Mouse (Mus musculus): ENCODE data around the gene Rundc3a.
"Not testable (repeated sequence)": the region's sequence is repeated elsewhere in the genome, so short reads cannot be mapped to it uniquely, and the experiment has no call there.

Gene Rundc3a

DNA sequence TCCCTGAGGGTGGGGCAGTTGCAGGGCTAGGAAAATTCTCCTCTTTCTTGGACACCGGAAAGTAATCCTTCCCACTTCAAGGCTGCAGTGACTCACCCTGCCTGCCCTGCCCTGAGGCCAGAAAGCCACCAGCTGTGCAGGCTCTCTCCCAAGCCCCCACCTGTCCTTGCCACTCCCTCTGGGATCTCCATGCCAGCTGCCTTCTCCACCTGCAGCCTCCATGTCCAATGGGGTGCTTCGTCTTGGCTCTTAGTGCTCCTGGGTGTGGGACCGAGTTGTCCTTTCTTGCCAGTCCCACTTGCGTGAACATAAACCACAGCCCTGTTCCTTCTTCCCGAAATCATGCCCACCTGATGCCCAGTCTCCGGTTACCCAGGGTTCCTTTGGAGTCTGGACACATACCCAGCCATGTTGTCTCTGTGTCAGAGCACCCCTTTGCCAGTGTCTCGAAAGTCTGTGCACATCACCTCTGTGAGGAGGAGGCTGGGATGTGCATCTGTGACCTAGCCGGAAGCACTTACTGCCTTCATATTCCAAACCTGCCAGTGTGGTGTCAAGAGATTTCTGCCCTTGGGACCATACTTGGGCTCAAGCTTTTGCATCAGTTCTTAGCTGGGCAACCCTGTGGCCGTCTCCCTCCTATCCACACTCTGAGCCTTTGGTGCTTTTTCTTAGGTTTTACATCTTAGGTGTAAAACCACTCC is 1.4 kb downstream of the Rundc3a start:
- DNase-seq: no peak

DNA sequence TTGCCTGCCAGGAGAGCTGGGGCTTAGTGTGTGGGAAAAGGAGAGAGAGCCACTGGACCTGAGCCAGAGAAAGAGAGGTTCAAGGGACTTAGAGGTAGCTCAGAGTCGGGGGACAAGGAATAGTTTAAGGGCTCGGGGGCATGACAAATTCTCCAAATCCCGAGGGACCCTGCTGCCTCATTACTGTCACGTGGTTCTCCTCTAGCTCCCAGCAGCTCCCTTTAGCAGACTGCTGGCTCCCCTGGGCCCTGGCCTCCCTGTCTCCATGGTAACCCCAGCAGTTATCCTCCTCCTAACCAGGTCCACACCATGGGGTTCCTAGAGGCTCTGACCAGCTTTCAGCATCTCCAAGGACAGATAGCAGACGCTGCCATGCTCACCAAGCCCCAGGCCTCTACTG is 2.0 kb downstream of the Rundc3a start:
- DNase-seq: no peak

DNA sequence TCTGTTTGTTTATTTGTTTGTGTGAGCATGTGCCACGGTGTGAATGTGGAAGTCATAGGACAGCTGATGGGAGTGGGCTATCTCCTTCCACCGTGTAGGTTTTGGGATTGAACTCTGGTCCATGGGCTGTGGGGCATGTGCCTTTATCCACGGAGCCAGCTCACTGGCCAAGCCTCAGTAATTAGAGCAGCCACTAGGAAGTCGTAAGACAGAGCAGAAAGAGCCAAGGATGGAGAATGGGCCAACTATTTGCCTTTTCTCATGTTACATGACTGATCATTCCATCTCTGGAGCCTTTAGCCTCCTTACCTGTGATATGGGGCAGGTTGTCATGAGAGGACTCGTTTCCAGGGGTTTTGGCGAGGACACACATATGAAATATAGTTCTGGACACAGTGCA is 3.1 kb downstream of the Rundc3a start:
- no peak for DNase-seq

DNA sequence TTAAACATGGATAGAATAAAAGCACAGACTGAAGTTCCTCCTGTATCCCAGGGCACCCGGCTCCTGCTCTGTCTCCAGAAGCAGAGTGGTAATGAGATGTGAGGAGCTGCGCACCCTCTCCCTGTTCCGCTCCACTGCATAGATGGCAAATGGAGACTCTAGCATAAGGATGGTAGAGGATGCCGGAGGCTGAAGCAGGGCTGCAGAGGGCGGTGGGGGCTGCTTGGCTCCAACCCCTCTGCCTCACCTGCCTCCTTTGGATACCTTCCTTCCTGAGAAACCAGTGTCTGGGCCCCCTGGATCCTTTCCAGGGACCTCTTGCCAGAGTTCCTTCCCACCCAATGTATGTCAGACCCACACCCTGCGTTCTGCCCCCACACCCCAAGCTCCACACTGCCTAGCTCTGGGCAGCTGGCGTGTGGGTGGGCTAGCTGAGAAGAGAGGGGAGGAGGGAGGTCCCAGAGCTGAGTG is 3.5 kb downstream of the Rundc3a start:
- no peak for DNase-seq

DNA sequence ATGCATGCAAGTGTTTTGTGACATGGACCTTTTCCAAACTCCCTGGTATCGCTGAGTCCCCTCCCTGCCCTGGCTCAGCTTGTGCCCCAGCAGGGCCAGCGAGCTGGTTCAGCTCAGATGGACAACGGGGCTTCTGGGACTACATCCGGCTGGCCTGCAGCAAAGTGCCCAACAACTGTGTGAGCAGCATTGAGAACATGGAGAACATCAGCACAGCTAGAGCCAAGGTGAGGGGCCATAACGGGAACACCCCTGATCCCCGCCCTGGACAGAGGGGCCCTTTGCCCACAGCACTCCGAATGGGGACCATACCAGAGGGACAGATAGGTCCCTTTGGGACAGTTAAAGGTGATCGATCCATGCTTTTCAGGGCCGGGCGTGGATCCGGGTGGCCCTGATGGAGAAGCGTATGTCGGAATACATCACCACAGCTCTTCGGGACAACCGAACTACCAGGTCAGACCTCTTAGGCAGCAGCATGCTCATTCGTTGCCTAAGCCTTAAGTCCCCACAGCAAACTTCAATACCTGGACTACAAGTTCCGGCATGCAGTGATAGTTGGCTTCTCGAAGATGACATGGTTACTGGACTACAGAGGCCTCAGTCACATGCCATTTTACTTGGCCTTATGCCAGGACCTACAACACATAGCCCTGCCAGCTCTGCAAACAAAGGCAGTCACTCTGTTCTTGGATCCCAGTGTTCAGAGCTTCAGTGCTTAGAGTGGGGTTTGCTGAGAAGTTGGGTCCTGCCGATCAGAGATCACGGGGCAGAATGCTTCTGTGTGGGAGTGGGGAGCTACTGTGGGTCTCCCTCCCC is 5.0 kb downstream of the Rundc3a start:
- no peak for DNase-seq

DNA sequence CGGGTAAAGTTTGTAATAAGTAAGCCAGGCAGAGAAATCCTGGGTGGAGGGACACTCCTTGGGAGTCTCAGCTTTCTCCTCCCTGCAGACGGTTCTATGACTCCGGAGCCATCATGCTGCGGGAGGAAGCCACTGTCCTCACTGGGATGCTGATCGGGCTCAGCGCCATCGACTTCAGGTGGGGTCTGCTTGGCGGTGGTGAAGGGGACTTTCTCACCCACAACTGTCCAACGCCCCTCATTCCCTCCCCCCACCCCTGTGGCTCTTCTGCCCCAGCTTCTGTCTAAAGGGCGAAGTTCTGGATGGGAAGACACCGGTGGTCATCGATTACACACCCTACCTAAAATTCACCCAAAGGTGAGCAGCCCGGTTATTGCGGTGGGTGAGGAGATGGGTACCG is 5.9 kb downstream of the Rundc3a start:
- DNase-seq: no peak

DNA sequence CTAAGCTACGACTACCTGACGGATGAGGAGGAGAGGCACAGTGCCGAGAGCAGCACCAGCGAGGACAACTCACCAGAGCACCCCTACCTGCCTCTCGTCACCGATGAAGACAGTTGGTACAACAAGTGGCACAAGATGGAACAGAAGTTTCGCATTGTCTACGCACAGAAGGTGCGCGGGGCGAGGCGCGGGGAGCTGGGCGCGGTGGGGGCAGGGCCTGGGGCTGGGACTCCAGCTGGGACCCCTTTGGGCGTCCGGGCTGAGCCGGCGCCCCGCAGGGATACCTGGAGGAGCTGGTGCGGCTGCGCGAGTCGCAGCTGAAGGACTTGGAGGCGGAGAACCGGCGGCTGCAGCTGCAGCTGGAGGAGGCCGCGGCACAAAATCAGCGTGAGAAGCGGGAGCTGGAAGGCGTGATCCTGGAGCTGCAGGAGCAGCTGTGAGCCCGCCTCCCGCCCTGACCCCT is 6.4 kb downstream of the Rundc3a start:
- no peak for DNase-seq

DNA sequence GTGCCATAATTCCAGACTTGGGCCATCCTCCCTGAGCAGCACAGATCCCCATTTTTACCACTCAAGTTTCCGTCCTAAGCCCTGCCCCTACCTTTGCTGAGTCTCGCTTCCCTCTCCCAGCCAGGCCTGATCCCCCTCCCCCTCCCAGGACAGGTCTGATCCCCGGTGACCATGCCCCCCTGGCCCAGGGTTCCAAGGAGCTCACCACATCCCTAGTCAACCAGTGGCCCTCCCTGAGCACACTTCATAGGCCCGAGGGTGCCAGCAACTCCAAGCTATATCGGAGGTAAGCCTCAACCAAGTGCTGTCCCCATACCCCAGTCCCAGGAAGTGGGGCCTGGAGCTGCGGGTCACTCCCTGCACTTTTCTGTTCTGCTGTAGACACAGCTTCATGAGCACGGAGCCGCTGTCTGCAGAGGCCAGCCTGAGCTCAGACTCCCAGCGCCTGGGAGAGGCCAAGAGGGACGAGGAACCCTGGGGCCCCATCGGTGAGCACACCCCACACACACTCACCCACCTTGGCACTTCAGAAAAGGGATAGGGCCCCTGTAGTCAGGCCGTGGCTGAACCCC is 7.4 kb downstream of the Rundc3a start:
- no peak for DNase-seq

DNA sequence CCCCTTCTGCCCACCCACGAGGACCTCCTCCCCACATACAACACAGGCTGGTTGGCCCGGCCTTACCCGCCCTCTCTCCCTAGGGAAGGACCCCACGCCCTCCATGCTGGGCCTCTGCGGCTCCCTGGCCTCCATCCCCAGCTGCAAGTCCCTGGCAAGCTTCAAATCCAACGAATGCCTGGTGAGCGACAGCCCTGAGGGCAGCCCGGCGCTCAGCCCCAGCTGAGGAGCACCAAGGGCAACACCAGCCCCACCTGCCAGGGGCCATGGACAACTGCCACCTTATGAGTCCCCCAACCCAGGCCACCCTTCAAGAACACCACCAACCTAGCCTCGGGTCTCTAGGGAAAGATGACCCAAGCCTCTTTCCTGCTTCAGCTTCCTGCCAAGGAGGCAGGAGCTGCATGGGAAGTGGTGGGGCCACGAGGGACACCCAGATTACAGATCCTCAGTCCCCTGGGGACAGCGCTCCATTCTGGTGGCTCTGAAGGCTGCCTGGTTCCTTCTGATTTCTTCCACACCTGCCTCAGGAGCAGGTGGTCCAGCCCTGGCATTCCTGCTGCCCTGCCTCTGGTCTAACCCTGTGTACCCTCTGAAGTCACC is 8.8 kb downstream of the Rundc3a start:
- DNase-seq: no peak

DNA sequence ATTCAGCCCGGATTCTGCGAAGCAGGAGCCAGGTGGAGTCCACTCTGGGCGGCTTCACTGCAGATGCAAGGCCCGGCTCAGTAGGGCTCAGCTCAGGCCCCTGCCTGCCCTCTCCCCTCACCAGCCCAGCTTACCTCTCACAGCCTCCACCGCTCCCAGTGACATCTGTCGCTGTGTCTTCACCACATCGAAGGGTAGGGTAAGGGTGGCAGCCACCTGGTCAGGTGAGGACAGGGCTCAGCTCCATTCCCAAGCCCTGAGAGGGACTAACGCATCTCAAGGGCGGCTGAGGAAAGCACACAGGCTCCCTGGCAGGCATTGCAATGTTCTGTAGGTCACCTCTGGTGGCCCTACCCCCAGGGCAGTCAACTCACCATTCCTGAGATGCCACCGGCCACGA is 10.5 kb downstream of the Rundc3a start:
- DNase-seq: no peak

DNA sequence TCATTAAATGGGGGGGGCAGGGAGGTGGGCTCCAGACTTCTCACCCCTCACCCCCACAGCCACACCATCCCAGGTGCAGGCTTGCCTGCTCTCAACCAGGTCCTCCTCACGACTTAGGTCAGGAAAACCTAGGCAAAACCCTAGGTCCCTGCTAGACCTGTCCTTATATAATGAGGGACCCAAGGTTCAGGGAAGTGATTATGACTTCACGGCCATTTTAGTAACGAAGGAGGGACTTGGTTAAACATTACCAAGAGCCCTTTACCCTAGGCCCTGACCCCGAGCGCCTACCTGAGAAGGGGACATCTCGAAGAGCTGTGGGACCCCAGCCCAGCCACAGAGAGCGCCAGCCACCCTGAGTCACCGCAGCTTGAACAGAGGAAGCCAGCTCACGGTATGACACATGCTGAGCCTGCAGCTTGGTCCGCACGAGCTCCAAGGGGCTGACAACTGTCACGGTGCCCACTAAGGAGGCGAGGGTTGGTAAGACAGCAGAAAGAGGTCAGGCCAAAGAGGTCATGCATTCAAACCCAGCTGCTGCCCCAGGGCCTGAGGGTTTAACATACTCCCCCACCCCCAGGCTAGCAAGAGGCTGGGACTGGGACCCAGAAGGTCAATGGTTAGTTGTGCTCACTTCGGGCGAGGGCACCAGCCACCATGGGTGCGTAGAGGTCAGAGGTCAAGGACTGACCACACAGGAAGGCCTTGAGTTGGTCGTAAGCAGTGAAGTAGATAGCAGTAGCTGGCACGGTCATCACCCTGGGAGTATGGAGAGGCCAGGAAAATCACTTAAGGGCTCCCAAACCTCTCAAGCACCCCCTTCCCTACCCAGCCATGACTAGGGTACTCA is 11.2 kb downstream of the Rundc3a start:
- no peak for DNase-seq

DNA sequence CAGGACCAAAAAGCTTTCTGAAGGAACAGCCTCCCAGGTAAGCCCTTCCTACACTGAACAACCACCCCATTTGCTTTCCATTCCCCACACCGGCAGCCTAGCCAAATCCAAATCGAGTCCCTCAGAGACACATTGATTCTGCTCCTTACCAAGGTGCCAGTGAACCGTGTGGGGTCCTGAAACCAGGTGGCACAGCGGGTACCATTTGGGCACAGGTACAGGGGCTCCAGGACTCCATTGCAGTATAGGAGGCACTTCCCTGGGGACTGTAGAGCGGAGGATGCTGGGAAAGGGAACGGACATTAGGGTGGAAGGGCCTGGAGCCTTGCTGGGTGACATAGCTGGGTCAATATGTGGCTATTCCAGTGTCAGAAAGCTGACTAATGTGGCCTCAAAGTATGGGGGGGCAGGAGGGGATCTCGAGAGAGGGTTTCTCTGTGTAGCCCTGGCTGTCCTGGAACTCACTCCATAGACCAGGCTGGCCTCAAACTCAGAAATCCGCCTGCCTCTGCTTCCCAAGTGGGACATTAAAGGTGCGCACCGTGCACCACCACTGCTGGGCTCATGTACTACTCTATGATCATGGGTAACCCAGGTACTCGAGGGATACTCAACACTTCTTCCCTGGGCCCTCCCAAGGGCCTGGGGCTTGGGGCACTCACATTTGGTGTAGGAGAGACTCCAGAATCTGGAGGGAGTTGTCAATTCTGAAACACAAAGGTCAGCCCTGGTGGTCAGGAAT is 12.5 kb downstream of the Rundc3a start:
- no peak for DNase-seq

DNA sequence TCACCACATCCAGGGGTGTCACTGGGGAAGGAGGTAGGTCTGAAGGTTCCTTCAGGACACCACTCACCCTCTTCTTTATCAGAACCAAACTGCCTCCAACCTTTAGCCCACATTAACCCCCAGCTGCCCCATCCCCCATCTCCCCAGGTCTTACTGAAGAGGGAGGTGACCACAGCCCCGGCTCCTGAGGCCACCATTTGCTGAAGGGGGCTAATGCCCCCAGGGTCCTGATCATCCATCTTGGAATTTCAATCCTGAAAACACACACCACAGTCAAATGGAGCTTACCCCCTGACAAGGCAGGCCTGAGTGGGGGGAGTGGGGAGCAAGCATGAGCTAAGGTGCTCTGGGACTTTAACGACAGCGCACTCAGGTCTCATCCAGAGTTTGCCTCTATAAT is 13.2 kb downstream of the Rundc3a start:
- no peak for DNase-seq

DNA sequence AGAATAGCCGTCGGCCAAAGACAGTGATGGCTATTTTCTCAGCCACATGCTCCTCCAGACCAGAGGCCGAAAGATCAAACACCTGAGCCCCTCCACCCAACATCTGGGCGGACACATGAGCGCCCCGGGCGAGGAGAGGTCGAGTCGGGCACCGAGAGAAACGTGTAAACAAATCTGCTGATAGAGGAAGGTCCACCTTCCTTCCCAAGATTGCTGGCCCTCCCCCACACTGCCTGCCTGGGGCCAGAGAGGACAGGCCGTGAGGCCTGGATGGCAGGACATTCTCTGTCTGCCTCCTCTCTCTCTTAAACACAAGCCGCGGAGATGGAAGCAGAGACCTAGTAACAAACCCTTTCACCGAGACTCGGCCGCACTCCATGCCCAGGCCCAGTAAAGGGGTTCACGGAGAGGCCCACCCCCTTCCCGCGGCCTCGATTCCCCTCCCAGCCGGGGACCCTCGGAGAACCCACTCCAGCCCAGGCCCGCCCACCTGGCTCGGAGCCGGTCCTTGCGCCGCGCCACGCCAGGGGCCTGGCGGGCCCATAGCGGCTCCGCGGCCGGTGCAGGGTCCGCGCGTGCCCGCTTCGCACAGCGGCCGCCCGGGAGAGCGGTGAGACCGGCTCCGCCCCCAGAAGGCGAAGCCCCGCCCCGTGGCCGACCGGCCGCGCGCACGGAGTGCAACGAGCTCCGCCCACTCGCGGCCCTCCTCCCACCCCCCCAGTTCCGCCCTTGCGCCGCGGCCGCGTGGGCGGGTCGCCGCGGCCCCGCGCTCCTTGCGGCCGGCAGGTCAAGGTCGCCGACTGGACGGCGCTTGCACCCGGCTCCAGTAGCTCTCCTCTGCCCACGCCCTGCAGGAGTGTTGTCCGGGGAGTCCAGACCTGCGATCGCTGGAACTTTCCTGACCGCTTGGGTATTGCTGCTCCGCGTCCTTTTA is 14.0 kb downstream of the Rundc3a start:
- DNase-seq: peak; percentile 78 to 81

DNA sequence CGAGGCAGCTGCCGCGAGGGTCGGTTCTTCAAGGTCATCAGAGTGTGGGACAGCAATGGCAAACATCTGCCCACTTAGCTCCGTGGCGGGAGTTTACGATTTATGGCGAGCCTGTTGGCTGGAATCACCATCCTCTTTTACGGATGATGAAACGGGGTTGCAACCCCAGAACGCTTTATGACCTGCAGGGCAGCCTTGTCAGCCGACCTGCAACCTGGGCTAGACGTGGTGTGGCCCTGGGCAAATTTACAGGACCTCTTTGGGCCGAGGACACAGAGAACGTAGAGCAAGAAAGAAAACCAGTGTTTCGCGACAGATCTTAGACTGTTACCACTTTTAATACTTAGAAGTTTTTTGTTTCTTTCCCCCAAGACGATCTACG is 14.6 kb downstream of the Rundc3a start, which contains the start of gene Slc25a39:
Slc25a39 (minus strand) TSS at position 113 of the 382 bp plus-strand sequence.
- DNase-seq: no peak

DNA sequence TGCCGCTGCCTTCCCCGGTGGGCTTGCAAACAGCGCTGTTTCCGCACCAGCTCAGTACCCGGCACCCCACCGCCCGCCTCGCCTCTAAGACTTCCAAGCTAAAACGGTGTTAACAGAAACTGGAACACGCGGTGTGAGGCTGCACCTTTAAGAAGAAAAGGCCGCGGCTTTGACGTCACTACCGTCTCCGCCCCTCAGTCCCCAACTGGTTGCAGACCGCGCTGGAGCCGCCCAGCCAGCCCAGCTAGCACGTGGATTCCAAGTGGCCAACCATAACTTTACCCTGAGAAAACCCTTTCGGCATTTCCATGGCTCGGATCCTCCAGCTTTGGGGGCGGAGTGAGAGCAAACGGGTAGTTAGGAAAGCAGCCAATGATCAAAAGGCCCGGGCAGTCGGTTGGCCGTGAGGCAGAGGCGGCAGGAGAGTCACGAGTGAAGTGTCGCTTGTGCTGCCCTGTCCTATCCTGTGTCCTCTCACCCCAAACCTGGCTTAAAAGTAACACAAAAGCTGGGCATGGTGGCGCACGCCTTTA is 15.2 kb downstream of the Rundc3a start:
- DNase-seq: peak; percentile 91 to 93

DNA sequence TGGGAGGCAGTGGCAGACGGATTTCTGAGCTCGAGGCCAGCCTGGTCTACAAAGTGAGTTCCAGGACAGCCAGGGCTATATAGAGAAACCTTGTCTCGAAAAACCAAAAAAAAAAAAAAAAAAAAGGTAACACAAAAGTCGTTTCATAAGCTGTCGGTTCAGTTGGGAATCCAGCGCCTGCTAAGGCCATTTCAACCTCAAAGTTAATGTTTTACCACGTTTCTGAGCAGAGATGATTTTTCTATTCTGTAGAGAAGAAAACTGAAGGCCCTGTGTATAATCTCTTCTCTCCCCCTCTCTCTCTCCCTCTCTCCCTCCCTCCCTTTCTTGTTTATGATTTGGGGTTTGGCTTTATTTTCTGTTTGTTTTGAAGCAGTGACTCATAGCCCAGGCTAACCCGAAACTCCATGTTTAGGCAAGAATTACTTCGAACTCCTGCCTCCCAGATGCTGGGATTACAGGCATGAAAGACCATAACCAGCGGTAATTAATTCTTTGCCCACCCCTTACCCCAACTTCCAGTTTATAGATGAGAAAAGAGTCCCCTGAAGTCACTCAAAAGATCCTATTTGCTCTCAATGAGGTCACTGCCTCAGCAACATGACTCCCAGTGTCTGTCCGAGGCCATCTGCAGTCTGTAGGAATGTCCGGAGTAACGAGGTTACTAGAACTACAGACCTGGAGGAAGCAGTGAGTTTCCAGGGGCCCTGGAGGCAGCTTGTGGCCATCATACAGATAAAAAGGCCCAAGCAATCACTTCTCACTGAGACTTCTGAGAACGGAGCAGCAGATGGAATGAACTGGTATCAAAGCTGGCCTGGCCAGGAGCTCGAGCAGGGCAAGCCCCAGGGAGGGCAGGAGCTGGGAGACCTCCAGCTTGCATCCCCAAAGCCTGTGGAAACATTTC is 15.9 kb downstream of the Rundc3a start:
- no peak for DNase-seq

DNA sequence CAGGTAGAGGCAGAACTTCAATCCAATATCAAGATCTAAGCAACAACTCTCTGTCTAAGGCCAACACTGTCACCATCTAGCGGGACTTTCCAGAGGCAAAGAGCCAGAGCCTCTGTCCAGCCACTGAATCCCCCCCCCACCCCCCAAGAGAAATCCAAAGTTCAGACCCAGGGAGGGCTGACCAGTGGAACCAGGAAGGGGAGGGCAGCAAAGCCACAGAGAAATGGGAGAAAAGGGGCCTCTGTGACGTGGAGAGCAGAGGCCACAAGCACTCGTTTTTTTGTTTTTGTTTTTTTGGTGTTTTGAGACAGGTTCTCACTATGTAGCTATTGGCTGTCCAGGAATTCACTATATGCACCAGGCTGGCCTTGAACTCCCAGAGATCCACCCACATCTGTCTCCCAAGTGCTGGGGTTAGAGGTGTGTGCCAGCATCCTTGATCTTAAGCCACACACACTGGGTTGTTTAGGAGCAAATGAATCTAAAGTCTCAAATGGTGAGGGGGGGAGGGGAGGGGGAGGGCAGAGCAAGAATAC is 16.7 kb downstream of the Rundc3a start:
- no peak for DNase-seq

DNA sequence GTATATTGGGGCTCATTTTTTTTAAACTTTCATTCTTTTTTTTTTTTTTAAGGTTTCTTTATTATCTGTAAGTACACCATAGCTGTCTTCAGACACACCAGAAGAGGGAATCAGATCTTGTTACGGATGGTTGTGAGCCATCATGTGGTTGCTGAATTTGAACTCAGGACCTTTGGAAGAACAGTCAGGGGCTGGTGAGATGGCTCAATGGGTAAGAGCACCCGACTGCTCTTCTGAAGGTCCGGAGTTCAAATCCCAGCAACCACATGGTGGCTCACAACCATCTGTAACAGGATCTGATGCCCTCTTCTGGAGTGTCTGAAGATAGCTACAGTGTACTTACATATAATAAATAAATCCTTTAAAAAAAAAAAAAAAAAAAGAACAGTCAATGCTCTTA is 17.1 kb downstream of the Rundc3a start:
- not testable (repeated sequence) for DNase-seq

All from thymus, adult 18-20 months (tissue).